Mouse (Mus musculus): ENCODE data around the gene Rtl8a. TPM values are rescaled to one million over a fixed set of nuclear protein-coding genes. Genes with fewer than 3 reads are reported as not detected.
"Not testable (repeated sequence)": the region's sequence is repeated elsewhere in the genome, so short reads cannot be mapped to it uniquely, and the experiment has no call there.

Rtl8a gene
- total RNA-seq, 2 experiments from 2014 or later = 296 to 378 TPM

- not testable (repeated sequence) for DNase-seq (ENCODE audit: low spot score in 2 of 2)
- intact Hi-C loops (cut with DNase I) = loop anchor here (5.0 kb wide), 1 partner anchor 66 kb away; the partner anchor contains the start of gene Rtl8b
These were observed 37.3 kb downstream of the Rtl8a start for GRCm38 (mm10) chrX:53606176-53606575.

- peak; percentile 35 to 60 for DNase-seq (ENCODE audit: low spot score in 2 of 2)
- intact Hi-C loops (cut with DNase I) = not testable (repeated sequence)
These were observed 43.5 kb downstream of the Rtl8a start for GRCm38 (mm10) chrX:53599993-53600392.

Other genes starting within 250 kb of the Rtl8a start
- not detected for gene Etd, start 208.8 kb downstream of the Rtl8a start, total RNA-seq (2021)
- gene Rtl8c, start 35.6 kb downstream of the Rtl8a start, total RNA-seq (2021) = 100 to 1,000 TPM; 253 to 257 TPM
- gene Gm14597, start 34.7 kb downstream of the Rtl8a start, total RNA-seq (2021) = not detected
- gene Rtl8b, start 26.7 kb upstream of the Rtl8a start, total RNA-seq (2021) = 100 to 1,000 TPM; 254 to 265 TPM
- gene 4930502E18Rik, start 81.1 kb upstream of the Rtl8a start, total RNA-seq (2021) = under 1 TPM; 0.25 to 0.30 TPM
- not detected for gene 1700013H16Rik, start 114.1 kb upstream of the Rtl8a start, total RNA-seq (2021)
- gene Zfp36l3, start 132.7 kb upstream of the Rtl8a start, total RNA-seq (2021) = not detected
- 1 to 10 TPM; 1.2 to 1.7 TPM for gene Xlr, start 154.0 kb upstream of the Rtl8a start, total RNA-seq (2021)

Measured in left cerebral cortex, postnatal 25 days (tissue).